Mouse (Mus musculus) regulatory T cell (primary cell): Measurements from ENCODE around the gene Gm20388.

Source experiments
- in situ Hi-C: fragments of 300-600 bp; cut with MboI, MseI; formaldehyde crosslinking; loops from one replicate; pipeline ENCODE4 v1.15.1; 2025; ENCODE audit warnings: high pct_unique_total_duplicates

Gene Gm20388

GRCm38 (mm10) chr8:120971691-120972469 lies 1061.2 kb downstream of the Gm20388 start:
- in situ Hi-C loops = no loop called here

- in situ Hi-C loops = no loop called here
These were observed 1062.4 kb downstream of the Gm20388 start for GRCm38 (mm10) chr8:120973046-120973445.

GRCm38 (mm10) chr8:120977131-120977530 lies 1066.5 kb downstream of the Gm20388 start:
- in situ Hi-C loops = loop anchor here (5.0 kb wide), 1 partner anchor 115 kb away; no protein-coding TSS in a partner anchor

- in situ Hi-C loops = loop anchor here (5.0 kb wide), 1 partner anchor 113 kb away; no protein-coding TSS in a partner anchor
These were observed 1068.6 kb downstream of the Gm20388 start for GRCm38 (mm10) chr8:120979210-120979609.

- in situ Hi-C loops = no loop called here
These were observed 1070.3 kb downstream of the Gm20388 start for GRCm38 (mm10) chr8:120980948-120981347.

- in situ Hi-C loops = no loop called here
These were observed 1074.2 kb downstream of the Gm20388 start for GRCm38 (mm10) chr8:120984888-120985287.

- in situ Hi-C loops = no loop called here
These were observed 1075.4 kb downstream of the Gm20388 start for GRCm38 (mm10) chr8:120986022-120986421.

- in situ Hi-C loops = no loop called here
These were observed 1083.1 kb downstream of the Gm20388 start for GRCm38 (mm10) chr8:120993738-120994137.

- in situ Hi-C loops = no loop called here
These were observed 1084.8 kb downstream of the Gm20388 start for GRCm38 (mm10) chr8:120995424-120995823.

- in situ Hi-C loops = no loop called here
These were observed 1086.4 kb downstream of the Gm20388 start for GRCm38 (mm10) chr8:120996905-120997581.

GRCm38 (mm10) chr8:120997926-120998325 lies 1087.3 kb downstream of the Gm20388 start:
- in situ Hi-C loops = no loop called here

- in situ Hi-C loops = no loop called here
These were observed 1088.3 kb downstream of the Gm20388 start for GRCm38 (mm10) chr8:120998966-120999365.

- in situ Hi-C loops = no loop called here
These were observed 1091.3 kb downstream of the Gm20388 start for GRCm38 (mm10) chr8:121001951-121002350.

- in situ Hi-C loops = no loop called here
These were observed 1092.4 kb downstream of the Gm20388 start for GRCm38 (mm10) chr8:121002871-121003539.

GRCm38 (mm10) chr8:121003639-121004038 lies 1093.0 kb downstream of the Gm20388 start:
- in situ Hi-C loops = no loop called here

- in situ Hi-C loops = no loop called here
These were observed 1102.7 kb downstream of the Gm20388 start for GRCm38 (mm10) chr8:121013318-121013717.

GRCm38 (mm10) chr8:121016621-121017020 lies 1106.0 kb downstream of the Gm20388 start:
- in situ Hi-C loops = no loop called here

- in situ Hi-C loops = no loop called here
These were observed 1107.6 kb downstream of the Gm20388 start for GRCm38 (mm10) chr8:121018236-121018635.

GRCm38 (mm10) chr8:121021488-121021887 lies 1110.8 kb downstream of the Gm20388 start:
- in situ Hi-C loops = no loop called here

GRCm38 (mm10) chr8:121023003-121023402 lies 1112.4 kb downstream of the Gm20388 start:
- in situ Hi-C loops = no loop called here

GRCm38 (mm10) chr8:121023736-121024135 lies 1113.1 kb downstream of the Gm20388 start:
- in situ Hi-C loops = no loop called here

GRCm38 (mm10) chr8:121025486-121025885 lies 1114.8 kb downstream of the Gm20388 start:
- in situ Hi-C loops = no loop called here
